Mouse (Mus musculus): Measurements from ENCODE around the gene Col4a6. TPM values are rescaled to one million over a fixed set of nuclear protein-coding genes. Genes with fewer than 3 reads are reported as not detected.

Gene Col4a6
- total and polyA plus RNA-seq, 2 experiments: 0.01 to 0.09 TPM

GRCm38 (mm10) chrX:141384632-141385031 lies 89.2 kb downstream of the Col4a6 start:
- Histone ChIP-seq H3K4me1 (ENCODE audit: control insufficient read depth, insufficient read depth, low read length) (no peaks in the 10 kb centered on the region), H3K4me3 (ENCODE audit: insufficient read depth, low read depth, low read length) (no peak overlapping the region), H3K9ac (ENCODE audit: low read depth, low read length) (no peak overlapping the region), H3K36me3 (ENCODE audit: control insufficient read depth, insufficient read depth, low read length) (no peaks in the 10 kb centered on the region), H3K27me3 (ENCODE audit: control insufficient read depth, insufficient read depth, low read length) (no peaks in the 10 kb centered on the region), H3K27ac (replicated peaks; ENCODE audit: insufficient read depth, low read depth, low read length) (no peak overlapping the region), H3K79me2 (ENCODE audit: control insufficient read depth, insufficient read depth, low read length) (no peaks in the 10 kb centered on the region)
- TF ChIP-seq CTCF (IDR thresholded peaks at IDR 0.05; ENCODE audit: low read depth, low read length): no peak
- TF ChIP-seq POLR2A (IDR thresholded peaks at IDR 0.05; ENCODE audit: extremely low read depth, insufficient read depth, low read length): no peak
- DNase-seq (ENCODE audit: extremely low read depth, low read depth, low spot score): no peak
- 49% methylated on average over 2 of the region's 2 CpGs for WGBS

DNA sequence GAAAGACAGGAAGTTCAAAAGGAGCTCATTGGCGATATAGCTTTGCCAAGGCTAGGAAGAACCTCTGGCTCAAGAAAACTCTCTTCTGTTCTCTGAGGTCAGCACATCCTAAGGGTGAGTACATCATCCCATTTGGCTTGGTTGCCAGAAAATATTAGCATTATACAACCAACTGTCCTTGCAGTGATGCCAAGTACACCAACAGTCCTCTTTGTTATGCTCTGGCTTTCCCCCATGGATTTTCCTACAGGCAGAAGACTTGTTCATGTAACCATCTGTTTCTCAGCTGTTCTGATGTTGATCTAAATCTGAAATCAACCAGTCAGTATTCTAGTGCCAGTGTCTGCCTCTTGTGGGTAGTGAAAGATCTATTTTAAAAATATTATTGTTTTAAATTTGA lies 103.6 kb downstream of the Col4a6 start:
- WGBS: 77% methylated on average over 1 of the region's 1 CpGs
- Histone ChIP-seq H3K79me2 (ENCODE audit: control insufficient read depth, insufficient read depth, low read length) (no peaks in the 10 kb centered on the region), H3K4me1 (ENCODE audit: control insufficient read depth, insufficient read depth, low read length) (no peaks in the 10 kb centered on the region), H3K4me3 (ENCODE audit: insufficient read depth, low read depth, low read length) (no peak overlapping the region), H3K9ac (ENCODE audit: low read depth, low read length) (no peak overlapping the region), H3K36me3 (ENCODE audit: control insufficient read depth, insufficient read depth, low read length) (no peaks in the 10 kb centered on the region), H3K27ac (replicated peaks; ENCODE audit: insufficient read depth, low read depth, low read length) (no peak overlapping the region), H3K27me3 (ENCODE audit: control insufficient read depth, insufficient read depth, low read length) (no peaks in the 10 kb centered on the region)
- DNase-seq (ENCODE audit: extremely low read depth, low read depth, low spot score): no peak
- TF ChIP-seq POLR2A (IDR thresholded peaks at IDR 0.05; ENCODE audit: extremely low read depth, insufficient read depth, low read length) (no peak), CTCF (IDR thresholded peaks at IDR 0.05; ENCODE audit: low read depth, low read length) (no peak)

GRCm38 (mm10) chrX:141363331-141363730 lies 110.5 kb downstream of the Col4a6 start:
- TF ChIP-seq CTCF (IDR thresholded peaks at IDR 0.05; ENCODE audit: low read depth, low read length) (no peak), POLR2A (IDR thresholded peaks at IDR 0.05; ENCODE audit: extremely low read depth, insufficient read depth, low read length) (no peak)
- peak; percentile 1 for DNase-seq (ENCODE audit: extremely low read depth, low read depth, low spot score)
- H3K27ac ChIP-seq (replicated peaks; ENCODE audit: insufficient read depth, low read depth, low read length): no peak overlapping the region
- no peaks in the 10 kb centered on the region for H3K4me1 ChIP-seq (ENCODE audit: control insufficient read depth, insufficient read depth, low read length)
- no peaks in the 10 kb centered on the region for H3K79me2 ChIP-seq (ENCODE audit: control insufficient read depth, insufficient read depth, low read length)
- H3K36me3 ChIP-seq (ENCODE audit: control insufficient read depth, insufficient read depth, low read length): no peaks in the 10 kb centered on the region
- H3K9ac ChIP-seq (ENCODE audit: low read depth, low read length): no peak overlapping the region
- no peak overlapping the region for H3K4me3 ChIP-seq (ENCODE audit: insufficient read depth, low read depth, low read length)
- no peaks in the 10 kb centered on the region for H3K27me3 ChIP-seq (ENCODE audit: control insufficient read depth, insufficient read depth, low read length)

DNA sequence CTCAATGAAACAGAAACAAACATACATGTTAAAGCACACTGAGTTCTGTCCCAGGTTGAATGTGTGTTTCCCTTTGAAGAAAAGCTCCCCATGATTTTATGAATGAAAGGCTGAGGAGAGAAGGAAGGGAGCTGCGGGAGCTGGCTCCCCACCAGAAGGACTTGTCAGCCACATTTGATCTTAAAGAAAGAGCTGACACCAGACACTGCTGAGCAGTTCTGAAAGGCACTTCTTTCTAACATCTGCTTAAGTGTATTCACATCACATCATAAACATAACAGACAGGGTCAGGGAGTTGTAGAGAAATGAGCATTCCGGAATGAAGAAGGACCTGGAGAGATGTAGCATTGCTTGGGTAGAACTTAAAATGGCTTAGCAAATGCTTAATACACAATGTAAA lies 132.5 kb downstream of the Col4a6 start:
- 76% methylated on average over 2 of the region's 2 CpGs for WGBS
- Histone ChIP-seq H3K79me2 (ENCODE audit: control insufficient read depth, insufficient read depth, low read length) (no peaks in the 10 kb centered on the region), H3K27me3 (ENCODE audit: control insufficient read depth, insufficient read depth, low read length) (no peaks in the 10 kb centered on the region), H3K36me3 (ENCODE audit: control insufficient read depth, insufficient read depth, low read length) (no peaks in the 10 kb centered on the region), H3K4me1 (ENCODE audit: control insufficient read depth, insufficient read depth, low read length) (no peaks in the 10 kb centered on the region), H3K9ac (ENCODE audit: low read depth, low read length) (no peak overlapping the region), H3K27ac (replicated peaks; ENCODE audit: insufficient read depth, low read depth, low read length) (no peak overlapping the region), H3K4me3 (ENCODE audit: insufficient read depth, low read depth, low read length) (no peak overlapping the region)
- DNase-seq (ENCODE audit: extremely low read depth, low read depth, low spot score): no peak
- TF ChIP-seq POLR2A (IDR thresholded peaks at IDR 0.05; ENCODE audit: extremely low read depth, insufficient read depth, low read length) (no peak), CTCF (IDR thresholded peaks at IDR 0.05; ENCODE audit: low read depth, low read length) (no peak)

DNA sequence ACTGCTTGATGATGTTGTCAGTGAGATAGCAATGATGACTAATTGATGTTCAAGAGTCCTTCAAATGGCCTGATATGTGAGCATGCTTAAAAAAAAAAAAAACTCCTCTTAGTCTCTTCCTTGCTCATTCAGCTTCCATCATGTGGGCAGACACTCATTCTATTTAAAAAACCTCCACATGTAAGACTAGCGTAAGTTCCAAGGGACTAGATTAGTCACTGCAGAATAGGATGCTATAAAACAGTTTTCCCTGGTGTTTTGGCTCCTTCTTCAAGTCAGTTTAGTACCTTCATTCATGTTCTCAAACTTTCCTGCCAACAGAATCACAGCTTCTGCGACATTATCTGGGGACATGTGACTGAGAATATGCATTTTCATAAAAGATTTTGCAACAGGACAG lies 145.8 kb downstream of the Col4a6 start:
- Histone ChIP-seq H3K36me3 (ENCODE audit: control insufficient read depth, insufficient read depth, low read length) (no peaks in the 10 kb centered on the region), H3K79me2 (ENCODE audit: control insufficient read depth, insufficient read depth, low read length) (no peaks in the 10 kb centered on the region), H3K27me3 (ENCODE audit: control insufficient read depth, insufficient read depth, low read length) (no peaks in the 10 kb centered on the region), H3K4me3 (ENCODE audit: insufficient read depth, low read depth, low read length) (no peak overlapping the region), H3K27ac (replicated peaks; ENCODE audit: insufficient read depth, low read depth, low read length) (no peak overlapping the region), H3K4me1 (ENCODE audit: control insufficient read depth, insufficient read depth, low read length) (no peaks in the 10 kb centered on the region), H3K9ac (ENCODE audit: low read depth, low read length) (no peak overlapping the region)
- WGBS: 93% methylated on average over 2 of the region's 2 CpGs
- TF ChIP-seq POLR2A (IDR thresholded peaks at IDR 0.05; ENCODE audit: extremely low read depth, insufficient read depth, low read length): no peak
- TF ChIP-seq CTCF (IDR thresholded peaks at IDR 0.05; ENCODE audit: low read depth, low read length): no peak
- no peak for DNase-seq (ENCODE audit: extremely low read depth, low read depth, low spot score)

- Histone ChIP-seq H3K36me3 (ENCODE audit: control insufficient read depth, insufficient read depth, low read length) (no peaks in the 10 kb centered on the region), H3K27me3 (ENCODE audit: control insufficient read depth, insufficient read depth, low read length) (no peaks in the 10 kb centered on the region), H3K79me2 (ENCODE audit: control insufficient read depth, insufficient read depth, low read length) (no peaks in the 10 kb centered on the region), H3K4me1 (ENCODE audit: control insufficient read depth, insufficient read depth, low read length) (no peaks in the 10 kb centered on the region), H3K27ac (replicated peaks; ENCODE audit: insufficient read depth, low read depth, low read length) (no peak overlapping the region), H3K4me3 (ENCODE audit: insufficient read depth, low read depth, low read length) (no peak overlapping the region), H3K9ac (ENCODE audit: low read depth, low read length) (no peak overlapping the region)
- 83% methylated on average over 3 of the region's 3 CpGs for WGBS
- TF ChIP-seq POLR2A (IDR thresholded peaks at IDR 0.05; ENCODE audit: extremely low read depth, insufficient read depth, low read length) (no peak), CTCF (IDR thresholded peaks at IDR 0.05; ENCODE audit: low read depth, low read length) (no peak)
- no peak for DNase-seq (ENCODE audit: extremely low read depth, low read depth, low spot score)
Measured at GRCm38 (mm10) chrX:141324201-141324600, 149.7 kb downstream of the Col4a6 start.

Measured in liver, adult 2 months (tissue).